Mouse (Mus musculus): ENCODE data around the gene Prss43.

GRCm38 (mm10) chr9:110825426-110825825 lies 1.1 kb upstream of the Prss43 start:
- TF ChIP-seq CTCF (conservative IDR thresholded peaks at IDR 0.05; ENCODE audit: low read length) (no peak), POU5F1 (IDR thresholded peaks at IDR 0.05; ENCODE audit: borderline replicate concordance, low read length) (no peak), NANOG (IDR thresholded peaks at IDR 0.05; ENCODE audit: borderline replicate concordance, low read length) (no peak)

All from E14TG2a.4 (cell line).